Mouse (Mus musculus): ENCODE measurements around the gene Arhgap9. TPM values are rescaled to one million over a fixed set of nuclear protein-coding genes. Genes with fewer than 3 reads are reported as not detected.

Gene Arhgap9
- total and polyA plus RNA-seq, 2 experiments, result 1.5 to 2.1 TPM

- no peak for TF ChIP-seq POLR2A (IDR thresholded peaks at IDR 0.05; ENCODE audit: extremely low read depth, insufficient read depth, low read length)
- TF ChIP-seq CTCF (IDR thresholded peaks at IDR 0.05; ENCODE audit: low read depth, low read length), result no peak
- WGBS, result 23% methylated on average over 9 of the region's 9 CpGs
- H3K9ac ChIP-seq (ENCODE audit: low read depth, low read length), result peak overlapping the region; percentile 80
- peaks cover 13% of the 10 kb centered on the region; the same call in 1 of the 2 replicates for H3K79me2 ChIP-seq (ENCODE audit: control insufficient read depth, insufficient read depth, low read length)
- H3K27ac ChIP-seq (replicated peaks; ENCODE audit: insufficient read depth, low read depth, low read length), result peak overlapping the region; percentile 95
- H3K4me3 ChIP-seq (ENCODE audit: insufficient read depth, low read depth, low read length), result 0 out of 2 replicates have a peak overlapping the region, but pooled peaks have one; percentile 67
- H3K27me3 ChIP-seq (ENCODE audit: control insufficient read depth, insufficient read depth, low read length), result no peaks in the 10 kb centered on the region
- peaks cover 34% of the 10 kb centered on the region for H3K4me1 ChIP-seq (ENCODE audit: control insufficient read depth, insufficient read depth, low read length)
- peaks cover 7% of the 10 kb centered on the region; the same call in 1 of the 2 replicates for H3K36me3 ChIP-seq (ENCODE audit: control insufficient read depth, insufficient read depth, low read length)
- DNase-seq (ENCODE audit: extremely low read depth, low read depth, low spot score), result peak; percentile 96
These were observed 30.4 kb downstream of the Arhgap9 start for GRCm38 (mm10) chr10:127352187-127352586.

DNA sequence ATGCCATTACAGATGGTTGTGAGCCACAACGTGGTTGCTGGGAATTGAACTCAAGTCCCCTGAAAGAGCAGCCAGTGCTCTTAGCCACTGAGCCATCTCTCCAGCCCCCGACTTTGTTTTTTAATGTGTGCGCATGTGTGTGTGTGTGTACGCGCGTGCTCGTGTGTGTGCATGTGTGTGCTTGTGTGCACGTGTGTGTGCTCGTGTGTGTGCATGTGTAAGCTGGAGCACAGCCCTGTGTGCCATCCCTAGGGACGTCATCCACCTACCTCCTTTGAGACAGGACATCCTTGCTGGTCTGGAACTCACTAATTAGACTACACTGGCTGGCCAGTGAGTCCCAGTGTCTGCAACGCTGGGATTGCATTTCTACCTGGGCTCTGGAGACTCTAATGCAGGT lies 31.0 kb downstream of the Arhgap9 start:
- DNase-seq (ENCODE audit: extremely low read depth, low read depth, low spot score), result peak; percentile 64
- Histone ChIP-seq H3K9ac (ENCODE audit: low read depth, low read length) (peak overlapping the region; percentile 14), H3K27ac (replicated peaks; ENCODE audit: insufficient read depth, low read depth, low read length) (peak overlapping the region; percentile 88), H3K4me1 (ENCODE audit: control insufficient read depth, insufficient read depth, low read length) (peaks cover 35% of the 10 kb centered on the region), H3K36me3 (ENCODE audit: control insufficient read depth, insufficient read depth, low read length) (peaks cover 8% of the 10 kb centered on the region; the same call in 1 of the 2 replicates), H3K4me3 (ENCODE audit: insufficient read depth, low read depth, low read length) (peak overlapping the region; percentile 7; the same call in 1 of the 2 replicates), H3K27me3 (ENCODE audit: control insufficient read depth, insufficient read depth, low read length) (no peaks in the 10 kb centered on the region), H3K79me2 (ENCODE audit: control insufficient read depth, insufficient read depth, low read length) (peaks cover 13% of the 10 kb centered on the region; the same call in 1 of the 2 replicates)
- no peak for TF ChIP-seq CTCF (IDR thresholded peaks at IDR 0.05; ENCODE audit: low read depth, low read length)
- TF ChIP-seq POLR2A (IDR thresholded peaks at IDR 0.05; ENCODE audit: extremely low read depth, insufficient read depth, low read length), result no peak
- 62% methylated on average over 11 of the region's 11 CpGs for WGBS

GRCm38 (mm10) chr10:127353909-127354895 lies 32.4 kb downstream of the Arhgap9 start, which contains the start of gene Inhbe:
Gene Inhbe (minus strand): TSS chr10:127354411.
- H3K27ac ChIP-seq (replicated peaks; ENCODE audit: insufficient read depth, low read depth, low read length), result peak within 1 kb of the TSS; percentile 88
- no peak within 1 kb of the TSS for H3K4me3 ChIP-seq (ENCODE audit: insufficient read depth, low read depth, low read length)
- WGBS, result 60% methylated on average over 18 of the region's 18 CpGs
- peaks cover 11% of the 10 kb centered on the region; the same call in 1 of the 2 replicates for H3K36me3 ChIP-seq (ENCODE audit: control insufficient read depth, insufficient read depth, low read length)
- no peaks in the 10 kb centered on the region for H3K27me3 ChIP-seq (ENCODE audit: control insufficient read depth, insufficient read depth, low read length)
- H3K79me2 ChIP-seq (ENCODE audit: control insufficient read depth, insufficient read depth, low read length), result peaks cover 13% of the 10 kb centered on the region; the same call in 1 of the 2 replicates
- TF ChIP-seq POLR2A (IDR thresholded peaks at IDR 0.05; ENCODE audit: extremely low read depth, insufficient read depth, low read length) (no peak), CTCF (IDR thresholded peaks at IDR 0.05; ENCODE audit: low read depth, low read length) (peak; percentile 89)
- peak within 1 kb of the TSS; percentile 55 for H3K9ac ChIP-seq (ENCODE audit: low read depth, low read length)
- peaks cover 36% of the 10 kb centered on the region for H3K4me1 ChIP-seq (ENCODE audit: control insufficient read depth, insufficient read depth, low read length)
- DNase-seq (ENCODE audit: extremely low read depth, low read depth, low spot score), result peak; percentile 74

DNA sequence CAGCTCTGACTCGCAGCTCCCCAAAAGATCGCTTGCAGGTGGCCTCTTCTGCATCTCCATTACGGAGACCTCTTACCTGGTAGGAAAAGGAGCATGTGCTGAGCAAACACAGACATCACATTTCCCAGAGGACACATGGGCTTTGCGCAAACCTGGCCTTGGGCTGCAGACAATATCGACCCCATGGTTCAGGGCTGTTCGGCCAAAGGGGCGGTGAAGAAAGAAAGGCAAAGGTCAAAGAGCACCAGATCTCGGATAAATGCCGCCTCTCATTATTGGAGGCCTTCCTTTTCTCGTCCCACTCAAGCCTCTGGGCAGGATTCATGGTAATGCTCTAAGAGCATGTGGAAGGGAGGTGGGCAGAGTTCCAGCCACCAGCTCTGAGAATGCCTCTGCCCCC lies 33.6 kb downstream of the Arhgap9 start:
- TF ChIP-seq POLR2A (IDR thresholded peaks at IDR 0.05; ENCODE audit: extremely low read depth, insufficient read depth, low read length) (no peak), CTCF (IDR thresholded peaks at IDR 0.05; ENCODE audit: low read depth, low read length) (no peak)
- Histone ChIP-seq H3K79me2 (ENCODE audit: control insufficient read depth, insufficient read depth, low read length) (peaks cover 10% of the 10 kb centered on the region; the same call in 1 of the 2 replicates), H3K4me1 (ENCODE audit: control insufficient read depth, insufficient read depth, low read length) (peaks cover 36% of the 10 kb centered on the region), H3K4me3 (ENCODE audit: insufficient read depth, low read depth, low read length) (no peak overlapping the region), H3K36me3 (ENCODE audit: control insufficient read depth, insufficient read depth, low read length) (peaks cover 4% of the 10 kb centered on the region; the same call in 1 of the 2 replicates), H3K27ac (replicated peaks; ENCODE audit: insufficient read depth, low read depth, low read length) (peak overlapping the region; percentile 88), H3K27me3 (ENCODE audit: control insufficient read depth, insufficient read depth, low read length) (no peaks in the 10 kb centered on the region), H3K9ac (ENCODE audit: low read depth, low read length) (peak overlapping the region; percentile 13; the same call in 1 of the 2 replicates)
- WGBS, result 18% methylated on average over 10 of the region's 10 CpGs
- peak; percentile 99 for DNase-seq (ENCODE audit: extremely low read depth, low read depth, low spot score)

DNA sequence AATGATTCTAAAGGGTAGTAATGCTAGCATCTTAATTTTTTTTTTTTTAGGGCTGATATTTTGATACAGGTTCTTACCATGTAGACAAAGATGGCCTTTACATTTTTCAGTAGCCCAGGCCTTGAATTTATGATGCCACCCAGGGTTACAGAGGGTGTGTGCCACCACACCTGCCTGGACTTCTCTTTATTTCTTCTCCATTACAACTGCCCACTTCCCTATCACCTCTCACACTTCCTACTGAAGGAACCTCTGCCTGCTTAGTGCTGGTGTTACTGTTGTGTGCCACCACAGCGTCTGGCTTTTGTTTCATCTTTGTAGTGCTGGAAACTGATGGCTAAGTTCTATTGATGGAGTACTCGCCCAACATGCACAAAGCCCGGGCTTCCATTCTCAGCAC lies 39.0 kb downstream of the Arhgap9 start:
- no peaks in the 10 kb centered on the region for H3K27me3 ChIP-seq (ENCODE audit: control insufficient read depth, insufficient read depth, low read length)
- no peak for DNase-seq (ENCODE audit: extremely low read depth, low read depth, low spot score)
- no peak overlapping the region for H3K9ac ChIP-seq (ENCODE audit: low read depth, low read length)
- WGBS, result 91% methylated on average over 3 of the region's 3 CpGs
- H3K4me1 ChIP-seq (ENCODE audit: control insufficient read depth, insufficient read depth, low read length), result peaks cover 16% of the 10 kb centered on the region
- peaks cover 18% of the 10 kb centered on the region for H3K36me3 ChIP-seq (ENCODE audit: control insufficient read depth, insufficient read depth, low read length)
- H3K4me3 ChIP-seq (ENCODE audit: insufficient read depth, low read depth, low read length), result no peak overlapping the region
- peaks cover 7% of the 10 kb centered on the region; the same call in 1 of the 2 replicates for H3K79me2 ChIP-seq (ENCODE audit: control insufficient read depth, insufficient read depth, low read length)
- TF ChIP-seq CTCF (IDR thresholded peaks at IDR 0.05; ENCODE audit: low read depth, low read length), result no peak
- TF ChIP-seq POLR2A (IDR thresholded peaks at IDR 0.05; ENCODE audit: extremely low read depth, insufficient read depth, low read length), result no peak
- H3K27ac ChIP-seq (replicated peaks; ENCODE audit: insufficient read depth, low read depth, low read length), result no peak overlapping the region

All from liver, adult 2 months (tissue).